Mouse (Mus musculus) heart, postnatal 14 days (tissue): ENCODE data around the gene Idh3b. TPM values are rescaled to one million over a fixed set of nuclear protein-coding genes. Genes with fewer than 3 reads are reported as not detected.
A peak's percentile ranks its signal among the peaks of the same experiment; 100 is the strongest.

Experiments used
- DNase-seq, 2 experiments: peaks; one replicate each; pipeline ENCODE4 v3.0.0; 2021 to 2022
- intact Hi-C: fragments of 180-260 bp; cut with DNase I; formaldehyde crosslinking; loops from one replicate; pipeline ENCODE4 v1.15.1; 2025
- long read RNA-seq, 2 experiments: library from polyadenylated mRNA; stranded (forward); transcript quantifications; one replicate each; pipeline ENCODE4 v2.0.0; 2021
- total RNA-seq, 2 experiments: library from RNA; stranded (reverse); gene quantifications; 2 replicates each; pipeline ENCODE4 v1.2.3; 2021

Idh3b gene
- total RNA-seq, result 100 to 1,000 TPM; 678 to 685 TPM
- long read RNA-seq, experiment 1, transcript Idh3b-201 (12 exons, 1,616 nt), result major isoform, 64 of 955 reads
- long read RNA-seq, experiment 1, partial matches to known transcripts, result 70 of 955 reads
- long read RNA-seq, experiment 1, other reads (novel, unspliced or antisense), result 821 of 955 reads
- long read RNA-seq, experiment 2, transcript Idh3b-201 (12 exons, 1,616 nt), result major isoform, 63 of 803 reads
- long read RNA-seq, experiment 2, partial matches to known transcripts, result 63 of 803 reads
- long read RNA-seq, experiment 2, other reads (novel, unspliced or antisense), result 677 of 803 reads

GRCm38 (mm10) chr2:130283854-130284654 lies at the start of gene Idh3b:
Gene Idh3b (minus strand): TSS chr2:130284547.
- intact Hi-C loops, result loop anchor here (1.0 kb wide), 1 partner anchor 9 kb away; no protein-coding TSS in a partner anchor
- DNase-seq, result peak; percentile 88 to 94

- DNase-seq, result no peak
- intact Hi-C loops, result no loop called here
These were observed 45.2 kb upstream of the Idh3b start for GRCm38 (mm10) chr2:130329502-130329901.

GRCm38 (mm10) chr2:130327057-130327456 lies 42.7 kb upstream of the Idh3b start:
- intact Hi-C loops, result no loop called here
- no peak for DNase-seq

GRCm38 (mm10) chr2:130303014-130303413 lies 18.7 kb upstream of the Idh3b start:
- DNase-seq, result no peak
- intact Hi-C loops, result no loop called here

- no peak for DNase-seq
- intact Hi-C loops, result loop anchor here (2.0 kb wide), 1 partner anchor 65 kb away; no protein-coding TSS in a partner anchor
These were observed 13.2 kb upstream of the Idh3b start for GRCm38 (mm10) chr2:130297580-130297979.

- no peak for DNase-seq
- intact Hi-C loops, result loop anchor here (2.0 kb wide), 1 partner anchor 67 kb away; no protein-coding TSS in a partner anchor
These were observed 11.9 kb upstream of the Idh3b start for GRCm38 (mm10) chr2:130296134-130296745.

GRCm38 (mm10) chr2:130295331-130296133 lies 11.2 kb upstream of the Idh3b start:
- intact Hi-C loops, result loop anchor here (2.0 kb wide), 1 partner anchor 67 kb away; no protein-coding TSS in a partner anchor
- DNase-seq, result peak; percentile 58 to 61

GRCm38 (mm10) chr2:130294936-130295277 lies 10.6 kb upstream of the Idh3b start, which contains the start of gene Ebf4:
Gene Ebf4 (plus strand): TSS chr2:130295169.
- intact Hi-C loops, result no loop called here
- DNase-seq, result peak; percentile 61 to 75

- intact Hi-C loops, result no loop called here
- DNase-seq, result no peak
These were observed 10.0 kb upstream of the Idh3b start for GRCm38 (mm10) chr2:130294218-130294935.

GRCm38 (mm10) chr2:130293486-130293885 lies 9.1 kb upstream of the Idh3b start:
- DNase-seq, result peak in 1 of 2 experiments; percentile 17
- intact Hi-C loops, result no loop called here

- no peak for DNase-seq
- intact Hi-C loops, result no loop called here
These were observed 8.7 kb upstream of the Idh3b start for GRCm38 (mm10) chr2:130293009-130293408.

- intact Hi-C loops, result loop anchor here (1.0 kb wide), 1 partner anchor 120 kb away; no protein-coding TSS in a partner anchor
These were observed 7.1 kb upstream of the Idh3b start for GRCm38 (mm10) chr2:130291434-130291833.

GRCm38 (mm10) chr2:130289086-130289485 lies 4.7 kb upstream of the Idh3b start:
- intact Hi-C loops, result no loop called here
- DNase-seq, result no peak

More at GRCm38 (mm10) chr2:130291434-130291833, 7.1 kb upstream of the Idh3b start:
- DNase-seq, result peak; percentile 48 to 74

- intact Hi-C loops, result no loop called here
- DNase-seq, result no peak
These were observed 3.5 kb downstream of the Idh3b start for GRCm38 (mm10) chr2:130280818-130281217.

- no peak for DNase-seq
- intact Hi-C loops, result no loop called here
These were observed 4.1 kb downstream of the Idh3b start for GRCm38 (mm10) chr2:130280224-130280623.

- DNase-seq, result no peak
- intact Hi-C loops, result no loop called here
These were observed 4.7 kb downstream of the Idh3b start for GRCm38 (mm10) chr2:130279600-130280091.

GRCm38 (mm10) chr2:130275649-130276048 lies 8.7 kb downstream of the Idh3b start:
- peak; percentile 38 to 65 for DNase-seq
- intact Hi-C loops, result loop anchor here (1.0 kb wide), 1 partner anchor 8 kb away; no protein-coding TSS in a partner anchor

GRCm38 (mm10) chr2:130274862-130275261 lies 9.5 kb downstream of the Idh3b start:
- no peak for DNase-seq
- intact Hi-C loops, result loop anchor here (1.0 kb wide), 1 partner anchor 8 kb away; no protein-coding TSS in a partner anchor
